Mouse (Mus musculus) intestine, postnatal 0 days (tissue): Measurements from ENCODE around the gene Gm8267. TPM values are rescaled to one million over a fixed set of nuclear protein-coding genes. Genes with fewer than 3 reads are reported as not detected.
"Not testable (repeated sequence)": the region's sequence is repeated elsewhere in the genome, so short reads cannot be mapped to it uniquely, and the experiment has no call there.

Experiments
- ATAC-seq: fragments of 200-750 bp; cut with Nextera tagmentation; 2 replicates; pipeline ENCODE4 v1.8.0; 2017; ENCODE audit warnings: mild to moderate bottlenecking, moderate TSS enrichment, moderate library complexity
- H3K27ac ChIP-seq: fragments of 300-500 bp; sonication (generic); 2 replicates; pipeline ENCODE4 v1.5.1; 2014; ENCODE audit warnings: mild to moderate bottlenecking, low read depth, low read length, moderate library complexity
- H3K27me3 ChIP-seq: fragments of 300-500 bp; sonication (generic); replicated peaks from 2 replicates; pipeline ENCODE4 v1.6.1; 2014; ENCODE audit warnings: low read length, mixed read lengths; ENCODE audit not compliant: control insufficient read depth, insufficient read depth
- H3K36me3 ChIP-seq: fragments of 300-500 bp; sonication (generic); 2 replicates; pipeline ENCODE4 v1.6.1; 2014; ENCODE audit warnings: mild to moderate bottlenecking, moderate library complexity; ENCODE audit not compliant: control insufficient read depth, insufficient read depth
- H3K4me1 ChIP-seq: fragments of 300-500 bp; sonication (generic); replicated peaks from 2 replicates; pipeline ENCODE4 v1.6.1; 2014; ENCODE audit warnings: antibody characterized with exemption, low read length, mixed read lengths; ENCODE audit not compliant: control insufficient read depth, insufficient read depth
- H3K4me2 ChIP-seq: fragments of 300-500 bp; sonication (generic); replicated peaks from 2 replicates; pipeline ENCODE4 v1.6.1; 2014; ENCODE audit warnings: low read depth, mild to moderate bottlenecking, moderate library complexity
- H3K4me3 ChIP-seq: fragments of 300-500 bp; sonication (generic); 2 replicates; pipeline ENCODE4 v1.5.1; 2014; ENCODE audit warnings: low read depth, low read length
- H3K9ac ChIP-seq: fragments of 300-500 bp; sonication (generic); 2 replicates; pipeline ENCODE4 v1.6.1; 2014; ENCODE audit warnings: mild to moderate bottlenecking, low read depth, low read length
- H3K9me3 ChIP-seq: fragments of 300-500 bp; sonication (generic); 2 replicates; pipeline ENCODE4 v1.6.1; 2016; ENCODE audit warnings: mixed run types; ENCODE audit not compliant: control insufficient read depth
- CTCF ChIP-seq: sonication (generic); IDR thresholded peaks from 2 replicates; pipeline ENCODE4 v1.5.1; 2016; ENCODE audit warnings: low read depth, mild to moderate bottlenecking, control low read depth, antibody characterized with exemption, moderate library complexity
- WGBS: fragments of 180-500 bp; shearing (Covaris S2); extraction: QIAGEN DNeasy Blood & Tissue Kit; methylation state at CpG from one replicate; pipeline ENCODE4 v1.1.7; 2014; 5-methylcytosine and 5-hydroxymethylcytosine counted together
- polyA plus RNA-seq: library from polyadenylated mRNA; unstranded; fragments of >200 nt; fragmentation: Nextera tagmentation; extraction: Ambion mirVana; gene quantifications from 2 replicates; pipeline ENCODE4 v1.2.1, GENCODE M21; 2015

The Gm8267 gene
- not detected in 2 replicates for polyA plus RNA-seq

- no peak for TF ChIP-seq CTCF
- ATAC-seq, result no peak
- Histone ChIP-seq H3K4me3 (no peak within 1 kb of the TSS), H3K27me3 (no peaks in the 10 kb centered on the region), H3K27ac (no peak within 1 kb of the TSS), H3K9me3 (no peaks in the 10 kb centered on the region), H3K4me1 (no peaks in the 10 kb centered on the region), H3K4me2 (no peak within 1 kb of the TSS), H3K36me3 (no peaks in the 10 kb centered on the region), H3K9ac (no peak within 1 kb of the TSS)
- WGBS, result 84% methylated on average over 3 of the region's 3 CpGs
Measured at GRCm38 (mm10) chr14:44750240-44750639, at the start of gene Gm8267. Gene Gm8267, minus strand, starts transcription at chr14:44750340.

- H3K36me3 ChIP-seq, result not testable (repeated sequence)
- ATAC-seq, result peak; percentile 97
- 48% methylated on average over 2 of the region's 2 CpGs for WGBS
Measured at GRCm38 (mm10) chr14:44789537-44790382, 39.6 kb upstream of the Gm8267 start.

GRCm38 (mm10) chr14:44742789-44743188 is 7.4 kb downstream of the Gm8267 start:
- peak; percentile 52 for TF ChIP-seq CTCF
- H3K9me3 ChIP-seq, H3K4me2 ChIP-seq, H3K27me3 ChIP-seq, H3K36me3 ChIP-seq, H3K4me3 ChIP-seq, ATAC-seq, H3K27ac ChIP-seq, H3K9ac ChIP-seq, H3K4me1 ChIP-seq: not testable (repeated sequence)
- WGBS, result 55% methylated on average over 1 of the region's 1 CpGs

More at GRCm38 (mm10) chr14:44789537-44790382, 39.6 kb upstream of the Gm8267 start:
- not testable (repeated sequence) for H3K27me3 ChIP-seq, H3K4me1 ChIP-seq, H3K4me2 ChIP-seq, H3K4me3 ChIP-seq, H3K27ac ChIP-seq, H3K9me3 ChIP-seq, H3K9ac ChIP-seq

GRCm38 (mm10) chr14:44730711-44731110 is 19.4 kb downstream of the Gm8267 start:
- ATAC-seq, H3K4me3 ChIP-seq, H3K4me2 ChIP-seq, H3K4me1 ChIP-seq, H3K27ac ChIP-seq, H3K9me3 ChIP-seq, H3K36me3 ChIP-seq, H3K9ac ChIP-seq, H3K27me3 ChIP-seq: not testable (repeated sequence)

- WGBS, result 86% methylated on average over 3 of the region's 3 CpGs
- H3K4me2 ChIP-seq, H3K27me3 ChIP-seq, H3K27ac ChIP-seq, H3K9me3 ChIP-seq, H3K4me3 ChIP-seq, H3K36me3 ChIP-seq, ATAC-seq, H3K9ac ChIP-seq, H3K4me1 ChIP-seq: not testable (repeated sequence)
Measured at GRCm38 (mm10) chr14:44706356-44706755, 43.8 kb downstream of the Gm8267 start, which contains the start of gene Gm8257. Gene Gm8257, minus strand, starts transcription at chr14:44706456.

Other genes with a start within 250 kb of the Gm8267 start
- gene Gm17093, start 232.1 kb downstream of the Gm8267 start, polyA plus RNA-seq, result not detected in 2 replicates
- not detected in 2 replicates for gene Gm8247, start 167.2 kb downstream of the Gm8267 start, polyA plus RNA-seq
- gene Gm5624, start 122.4 kb downstream of the Gm8267 start, polyA plus RNA-seq, result not detected in 2 replicates
- not detected in 2 replicates for gene Gm8257, start 43.9 kb downstream of the Gm8267 start, polyA plus RNA-seq
- 0.75 and 0.93 TPM in 2 replicates for gene Ptgdr, start 109.0 kb upstream of the Gm8267 start, polyA plus RNA-seq
- gene Ptger2, start 237.9 kb upstream of the Gm8267 start, polyA plus RNA-seq, result 1.5 and 1.6 TPM in 2 replicates